Mouse (Mus musculus) embryonic fibroblast, embryonic 13.5 days (primary cell): ENCODE results near the gene Fes.

Experiments used
- CTCF ChIP-seq: IDR thresholded peaks from 2 replicates; pipeline ENCODE4 v1.5.1; 2011; ENCODE audit warnings: mild to moderate bottlenecking, control low read depth, low read length, moderate library complexity, borderline replicate concordance; ENCODE audit not compliant: insufficient read depth
- POLR2A ChIP-seq: IDR thresholded peaks from 2 replicates; pipeline ENCODE4 v1.6.1; 2011; ENCODE audit warnings: low read depth, mild to moderate bottlenecking, control low read depth, low read length, moderate library complexity

DNA sequence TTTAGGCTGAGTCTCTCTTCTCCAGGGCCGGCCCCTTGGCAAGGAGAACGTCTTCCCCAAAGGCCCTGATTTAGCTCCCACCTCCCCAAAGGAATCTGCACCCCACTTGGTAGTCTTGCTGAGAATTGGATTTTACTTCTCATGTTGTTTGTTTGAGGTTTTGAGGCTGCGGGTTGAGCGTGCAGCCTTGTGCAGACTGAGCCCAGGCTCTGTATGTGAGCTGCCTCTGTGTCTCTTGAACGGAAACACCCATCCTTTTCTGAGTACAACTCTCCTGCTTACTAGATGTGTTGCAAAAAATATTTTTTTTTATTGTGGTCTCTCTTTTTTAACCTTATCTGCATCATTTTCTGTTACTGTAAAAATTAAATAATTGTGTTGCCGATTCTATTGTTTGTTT lies 33.8 kb upstream of the Fes start:
- TF ChIP-seq POLR2A (no peak), CTCF (no peak)
